Mouse (Mus musculus) midbrain, embryonic 13.5 days (tissue): ENCODE results near the gene Nme3. TPM values are rescaled to one million over a fixed set of nuclear protein-coding genes. Genes with fewer than 3 reads are reported as not detected.
A peak's percentile ranks its signal among the peaks of the same experiment; 100 is the strongest.

Source experiments
- ATAC-seq: fragments of 200-750 bp; cut with Nextera tagmentation; 2 replicates; pipeline ENCODE4 v1.8.0; 2017; ENCODE audit warnings: mild to moderate bottlenecking, moderate TSS enrichment, moderate library complexity
- H3K27ac ChIP-seq: fragments of 300-500 bp; sonication (generic); 2 replicates; pipeline ENCODE4 v1.5.1; 2015; ENCODE audit warnings: inconsistent platforms, mild to moderate bottlenecking, moderate library complexity
- H3K27me3 ChIP-seq: fragments of 300-500 bp; sonication (generic); 2 replicates; pipeline ENCODE4 v1.6.1; 2015; ENCODE audit warnings: mild to moderate bottlenecking, inconsistent platforms
- H3K36me3 ChIP-seq: fragments of 300-500 bp; sonication (generic); 2 replicates; pipeline ENCODE4 v1.6.1; 2015; ENCODE audit warnings: mild to moderate bottlenecking, inconsistent platforms
- H3K4me1 ChIP-seq: fragments of 300-500 bp; sonication (generic); replicated peaks from 2 replicates; pipeline ENCODE4 v1.6.1; 2015; ENCODE audit warnings: inconsistent platforms
- H3K4me2 ChIP-seq: fragments of 300-500 bp; sonication (generic); replicated peaks from 2 replicates; pipeline ENCODE4 v1.6.1; 2015; ENCODE audit warnings: moderate library complexity, mild to moderate bottlenecking, inconsistent platforms
- H3K4me3 ChIP-seq: fragments of 300-500 bp; sonication (generic); replicated peaks from 2 replicates; pipeline ENCODE4 v1.5.1; 2015; ENCODE audit warnings: mild to moderate bottlenecking, inconsistent platforms
- H3K9ac ChIP-seq: fragments of 300-500 bp; sonication (generic); replicated peaks from 2 replicates; pipeline ENCODE4 v1.6.1; 2015; ENCODE audit warnings: mild to moderate bottlenecking, inconsistent platforms
- H3K9me3 ChIP-seq: fragments of 300-500 bp; sonication (generic); 2 replicates; pipeline ENCODE4 v1.6.1; 2016; ENCODE audit warnings: mild to moderate bottlenecking, inconsistent platforms
- WGBS: fragments of 180-500 bp; shearing (Covaris S2); methylation state at CpG from one replicate; pipeline ENCODE4 v1.1.7; 2015; 5-methylcytosine and 5-hydroxymethylcytosine counted together
- polyA plus RNA-seq: library from polyadenylated mRNA; unstranded; fragments of >200 nt; fragmentation: Nextera tagmentation; extraction: Ambion mirVana; gene quantifications from 2 replicates; pipeline ENCODE4 v1.2.1, GENCODE M21; 2015

Nme3 gene
- 74.1 and 76.8 TPM in 2 replicates for polyA plus RNA-seq

- H3K4me1 ChIP-seq: peaks cover 46% of the 10 kb centered on the region
- WGBS: under 1% methylated on average over 50 of the region's 50 CpGs
- no peaks in the 10 kb centered on the region for H3K9me3 ChIP-seq
These were observed at the start of gene Nme3 for GRCm38 (mm10) chr17:24896241-24896992. Gene Nme3, plus strand, starts transcription at chr17:24896500.

GRCm38 (mm10) chr17:24847386-24847785, 48.9 kb upstream of the Nme3 start:
- H3K27ac ChIP-seq: no peak overlapping the region
- no peaks in the 10 kb centered on the region for H3K36me3 ChIP-seq
- H3K9ac ChIP-seq: no peak overlapping the region
- H3K4me1 ChIP-seq: peaks cover 25% of the 10 kb centered on the region
- 94% methylated on average over 1 of the region's 1 CpGs for WGBS
- H3K4me3 ChIP-seq: no peak overlapping the region
- peaks cover 14% of the 10 kb centered on the region for H3K27me3 ChIP-seq
- H3K4me2 ChIP-seq: no peak overlapping the region
- H3K9me3 ChIP-seq: no peaks in the 10 kb centered on the region
- ATAC-seq: no peak

More at GRCm38 (mm10) chr17:24896241-24896992, at the start of gene Nme3:
- peak; percentile 74 for ATAC-seq
- Histone ChIP-seq H3K36me3 (peaks cover 69% of the 10 kb centered on the region), H3K27ac (peak within 1 kb of the TSS; percentile 87), H3K27me3 (no peaks in the 10 kb centered on the region), H3K9ac (peak within 1 kb of the TSS; percentile 95), H3K4me2 (peak within 1 kb of the TSS; percentile 90), H3K4me3 (peak within 1 kb of the TSS; percentile 89)

DNA sequence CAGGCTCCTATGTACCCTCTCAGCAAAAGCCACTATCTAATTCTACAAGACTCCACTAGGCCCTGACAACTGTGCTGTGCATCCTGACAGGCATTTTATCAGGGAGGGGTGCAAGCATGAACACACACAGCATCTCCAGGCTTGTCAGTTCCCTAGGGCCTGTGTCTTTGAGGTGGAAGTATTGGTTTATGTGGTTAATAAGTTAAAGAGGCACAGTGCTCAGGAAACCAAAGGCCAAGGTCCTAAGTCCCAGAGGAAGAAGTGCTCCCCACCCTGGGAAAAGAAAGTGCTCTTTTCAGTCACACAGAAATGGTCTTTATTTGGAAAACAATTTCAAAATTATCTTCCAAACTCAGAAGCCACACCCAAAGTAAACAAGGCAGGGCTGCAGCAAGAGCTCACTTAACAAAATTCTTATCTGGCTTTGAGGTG, 47.7 kb upstream of the Nme3 start:
- Histone ChIP-seq H3K4me2 (peak overlapping the region; percentile 94), H3K9me3 (no peaks in the 10 kb centered on the region), H3K9ac (no peak overlapping the region), H3K4me3 (peak overlapping the region; percentile 81; the same call in 1 of the 2 replicates), H3K36me3 (peaks cover 10% of the 10 kb centered on the region), H3K27ac (no peak overlapping the region), H3K27me3 (peaks cover 14% of the 10 kb centered on the region), H3K4me1 (peaks cover 25% of the 10 kb centered on the region)
- no peak for ATAC-seq

- peak overlapping the region; percentile 81 for H3K4me3 ChIP-seq
- peaks cover 8% of the 10 kb centered on the region for H3K27me3 ChIP-seq
- peak overlapping the region; percentile 92 for H3K27ac ChIP-seq
- H3K4me2 ChIP-seq: peak overlapping the region; percentile 94
- peaks cover 25% of the 10 kb centered on the region for H3K4me1 ChIP-seq
- WGBS: 0% methylated on average over 21 of the region's 21 CpGs
- no peak for ATAC-seq
- peak overlapping the region; percentile 82 for H3K9ac ChIP-seq
- peaks cover 18% of the 10 kb centered on the region for H3K36me3 ChIP-seq
- no peaks in the 10 kb centered on the region for H3K9me3 ChIP-seq
These were observed 46.6 kb upstream of the Nme3 start for GRCm38 (mm10) chr17:24849733-24850064.

- Histone ChIP-seq H3K27me3 (peaks cover 8% of the 10 kb centered on the region), H3K27ac (peak within 1 kb of the TSS; percentile 92), H3K4me1 (peaks cover 25% of the 10 kb centered on the region), H3K36me3 (peaks cover 18% of the 10 kb centered on the region), H3K4me3 (peak within 1 kb of the TSS; percentile 81), H3K4me2 (peak within 1 kb of the TSS; percentile 94), H3K9me3 (no peaks in the 10 kb centered on the region), H3K9ac (peak within 1 kb of the TSS; percentile 82)
- under 1% methylated on average over 58 of the region's 58 CpGs for WGBS
- ATAC-seq: peak; percentile 100
These were observed 46.1 kb upstream of the Nme3 start, which contains the start of gene Fahd1 for GRCm38 (mm10) chr17:24850065-24850772. Gene Fahd1, minus strand, starts transcription at chr17:24850364.

GRCm38 (mm10) chr17:24850773-24851127, 45.5 kb upstream of the Nme3 start:
- Histone ChIP-seq H3K4me2 (peak overlapping the region; percentile 94), H3K27me3 (peaks cover 8% of the 10 kb centered on the region), H3K4me1 (peaks cover 25% of the 10 kb centered on the region), H3K4me3 (peak overlapping the region; percentile 81), H3K27ac (peak overlapping the region; percentile 68), H3K36me3 (peaks cover 20% of the 10 kb centered on the region), H3K9me3 (no peaks in the 10 kb centered on the region), H3K9ac (peak overlapping the region; percentile 81)
- under 1% methylated on average over 20 of the region's 20 CpGs for WGBS
- no peak for ATAC-seq

- H3K4me1 ChIP-seq: peaks cover 25% of the 10 kb centered on the region
- 82% methylated on average over 10 of the region's 10 CpGs for WGBS
- peaks cover 28% of the 10 kb centered on the region for H3K36me3 ChIP-seq
- peaks cover 8% of the 10 kb centered on the region for H3K27me3 ChIP-seq
- H3K9ac ChIP-seq: peak overlapping the region; percentile 81
- peak overlapping the region; percentile 94 for H3K4me2 ChIP-seq
- peak overlapping the region; percentile 81 for H3K4me3 ChIP-seq
- no peak for ATAC-seq
- no peaks in the 10 kb centered on the region for H3K9me3 ChIP-seq
- H3K27ac ChIP-seq: no peak overlapping the region
These were observed 44.7 kb upstream of the Nme3 start for GRCm38 (mm10) chr17:24851381-24852125.

- ATAC-seq: no peak
- H3K27me3 ChIP-seq: peaks cover 8% of the 10 kb centered on the region
- no peak overlapping the region for H3K27ac ChIP-seq
- no peak overlapping the region for H3K9ac ChIP-seq
- H3K4me2 ChIP-seq: no peak overlapping the region
- no peak overlapping the region for H3K4me3 ChIP-seq
- peaks cover 63% of the 10 kb centered on the region for H3K36me3 ChIP-seq
- no peaks in the 10 kb centered on the region for H3K9me3 ChIP-seq
- H3K4me1 ChIP-seq: peaks cover 9% of the 10 kb centered on the region
- 90% methylated on average over 3 of the region's 3 CpGs for WGBS
These were observed 40.3 kb upstream of the Nme3 start for GRCm38 (mm10) chr17:24855838-24856464.

- no peaks in the 10 kb centered on the region for H3K9me3 ChIP-seq
- no peak overlapping the region for H3K4me2 ChIP-seq
- H3K27ac ChIP-seq: no peak overlapping the region
- no peak for ATAC-seq
- peaks cover 3% of the 10 kb centered on the region; the same call in 1 of the 2 replicates for H3K4me1 ChIP-seq
- H3K4me3 ChIP-seq: no peak overlapping the region
- WGBS: 90% methylated on average over 13 of the region's 13 CpGs
- H3K36me3 ChIP-seq: peaks cover 69% of the 10 kb centered on the region
- H3K27me3 ChIP-seq: peaks cover 3% of the 10 kb centered on the region
- H3K9ac ChIP-seq: no peak overlapping the region
These were observed 39.7 kb upstream of the Nme3 start for GRCm38 (mm10) chr17:24856589-24856988.

GRCm38 (mm10) chr17:24857831-24858470, 38.3 kb upstream of the Nme3 start:
- no peaks in the 10 kb centered on the region for H3K4me1 ChIP-seq
- no peaks in the 10 kb centered on the region for H3K27me3 ChIP-seq
- H3K9ac ChIP-seq: no peak overlapping the region
- H3K4me2 ChIP-seq: no peak overlapping the region
- H3K4me3 ChIP-seq: no peak overlapping the region
- H3K27ac ChIP-seq: no peak overlapping the region
- H3K9me3 ChIP-seq: no peaks in the 10 kb centered on the region
- WGBS: 86% methylated on average over 8 of the region's 8 CpGs
- no peak for ATAC-seq
- H3K36me3 ChIP-seq: peaks cover 78% of the 10 kb centered on the region

DNA sequence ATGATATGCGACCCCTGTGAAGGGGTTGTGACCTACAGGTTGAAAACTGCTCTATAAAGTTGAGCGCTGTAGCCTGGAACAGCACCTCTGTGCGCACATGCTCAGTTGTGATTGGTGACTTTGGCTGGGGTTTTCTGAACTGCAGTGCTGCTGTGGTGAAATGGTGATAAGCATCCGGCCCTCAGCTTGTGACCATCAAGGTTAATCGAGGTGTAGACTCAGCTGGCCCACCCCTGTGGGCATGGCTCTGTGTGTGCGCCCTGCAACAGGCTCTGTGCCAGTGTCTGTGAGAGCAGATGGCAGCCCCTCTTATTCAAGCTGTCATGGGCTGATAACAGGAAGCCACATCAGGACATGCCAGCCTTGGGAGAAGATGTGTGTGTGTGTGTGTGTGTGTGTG, 37.3 kb upstream of the Nme3 start:
- Histone ChIP-seq H3K4me3 (no peak overlapping the region), H3K27ac (no peak overlapping the region), H3K9ac (no peak overlapping the region), H3K36me3 (peaks cover 77% of the 10 kb centered on the region), H3K4me1 (no peaks in the 10 kb centered on the region), H3K4me2 (no peak overlapping the region), H3K9me3 (no peaks in the 10 kb centered on the region), H3K27me3 (no peaks in the 10 kb centered on the region)
- 91% methylated on average over 6 of the region's 6 CpGs for WGBS
- no peak for ATAC-seq
